Mouse (Mus musculus) olfactory bulb, adult 2 months (tissue): ENCODE data around the gene Ccdc24.

Experiments
- CTCF ChIP-seq: fragments of 200-500 bp; IDR thresholded peaks from 2 replicates; pipeline ENCODE4 v1.5.1; 2012; ENCODE audit warnings: low read depth, mild to moderate bottlenecking, low read length, moderate library complexity; ENCODE audit not compliant: insufficient read depth
- POLR2A ChIP-seq: fragments of 200-500 bp; IDR thresholded peaks from 2 replicates; pipeline ENCODE4 v1.6.1; 2012; ENCODE audit warnings: mild to moderate bottlenecking, low read depth, low read length, moderate library complexity; ENCODE audit not compliant: insufficient read depth

DNA sequence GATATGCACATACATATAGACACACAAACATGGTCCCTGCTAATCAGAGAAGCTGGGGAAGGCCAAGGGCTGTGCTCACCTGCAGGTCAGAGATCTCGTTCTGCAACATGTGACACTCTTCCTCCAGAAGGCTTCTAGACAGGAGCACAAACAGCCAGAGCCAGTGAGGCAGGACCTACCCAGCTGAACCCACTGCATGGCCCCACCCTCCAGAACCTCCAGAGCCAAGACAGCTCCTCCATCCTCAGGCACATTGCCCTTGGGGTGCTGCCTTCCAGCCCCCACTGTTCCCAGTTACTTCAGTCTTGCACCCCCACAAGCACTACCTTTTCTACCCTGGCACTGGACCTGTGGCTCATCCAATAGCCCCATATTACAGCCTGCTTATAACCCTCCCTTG is 1.9 kb downstream of the Ccdc24 start:
- no peak for TF ChIP-seq CTCF
- no peak for TF ChIP-seq POLR2A
